Mouse (Mus musculus) regulatory T cell (primary cell): ENCODE data around the gene Per2.

Experiments
- in situ Hi-C: fragments of 300-600 bp; cut with MboI, MseI; formaldehyde crosslinking; loops from one replicate; pipeline ENCODE4 v1.15.1; 2025; ENCODE audit warnings: high pct_unique_total_duplicates

Gene Per2

DNA sequence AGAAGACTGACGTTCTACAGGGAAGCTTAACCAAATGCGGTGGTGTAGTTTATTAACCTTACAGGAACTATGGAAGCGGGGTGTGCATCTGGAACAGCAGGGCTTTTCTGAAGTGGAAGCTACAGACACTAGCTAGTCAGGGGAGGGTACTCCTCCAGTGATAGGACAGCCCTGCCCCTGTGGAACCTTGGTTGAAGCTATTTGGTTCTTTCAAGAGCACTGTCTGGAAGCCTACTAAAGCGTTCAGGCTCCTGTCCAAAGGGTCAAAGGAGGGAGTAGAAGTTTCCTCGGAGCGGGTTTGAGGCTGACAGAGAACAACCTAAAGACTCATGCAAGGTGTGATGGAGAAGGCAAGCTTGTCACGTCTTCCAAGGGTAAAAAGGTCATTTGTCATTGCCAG is 945 bp upstream of the Per2 start:
- in situ Hi-C loops, result no loop called here

DNA sequence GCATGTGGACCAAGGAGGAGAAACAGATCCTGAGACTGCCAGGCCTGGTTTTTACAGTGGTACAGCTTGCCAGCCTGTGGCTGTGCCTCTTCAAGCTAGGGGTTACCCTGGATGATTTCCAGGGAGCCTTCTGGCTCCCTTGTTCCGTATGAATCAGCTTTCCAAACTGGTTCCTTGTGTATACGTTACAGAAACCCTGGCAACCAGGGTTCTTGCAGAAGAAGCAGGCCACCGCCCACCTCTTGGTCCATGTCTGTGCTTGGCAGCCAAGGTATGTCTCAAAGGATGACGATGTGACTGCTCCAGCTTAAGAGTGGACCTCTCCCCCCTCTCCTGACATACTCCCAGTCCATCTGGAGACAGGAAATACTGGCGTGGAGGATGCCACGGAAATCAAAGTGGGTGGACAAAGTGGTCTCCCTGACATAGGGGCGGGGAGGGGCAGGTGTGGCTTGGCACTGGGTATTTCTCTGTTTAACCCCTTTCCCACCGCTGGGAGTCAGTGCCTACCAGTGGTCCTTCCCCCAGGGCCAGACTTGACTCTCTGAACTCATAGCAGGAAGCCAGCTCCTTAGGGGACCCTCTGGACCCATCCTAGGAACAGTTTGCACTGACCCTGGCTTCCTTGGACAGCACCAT is 782 bp downstream of the Per2 start:
- in situ Hi-C loops, result loop anchor here (10.0 kb wide), 1 partner anchor 726 kb away; no protein-coding TSS in a partner anchor

DNA sequence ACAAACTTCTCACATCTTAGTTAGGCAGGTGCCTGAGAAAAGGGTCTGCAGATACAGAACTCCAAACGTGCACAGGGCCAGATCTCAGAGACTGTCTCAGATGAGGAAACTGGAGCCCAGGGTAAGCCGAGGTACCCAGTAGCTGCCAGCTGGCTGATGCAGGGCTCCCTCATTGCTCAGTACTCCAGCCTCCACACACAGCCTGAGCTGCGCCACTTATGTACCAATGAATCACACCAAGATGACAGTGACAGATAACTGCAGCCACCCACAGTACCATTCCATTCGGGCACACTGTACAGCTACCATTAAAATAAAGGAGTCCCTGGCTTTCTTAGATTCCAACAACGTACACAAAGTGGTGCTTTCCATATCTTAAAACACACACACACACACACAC is 1.4 kb downstream of the Per2 start:
- in situ Hi-C loops, result loop anchor here (10.0 kb wide), 1 partner anchor 727 kb away; no protein-coding TSS in a partner anchor

DNA sequence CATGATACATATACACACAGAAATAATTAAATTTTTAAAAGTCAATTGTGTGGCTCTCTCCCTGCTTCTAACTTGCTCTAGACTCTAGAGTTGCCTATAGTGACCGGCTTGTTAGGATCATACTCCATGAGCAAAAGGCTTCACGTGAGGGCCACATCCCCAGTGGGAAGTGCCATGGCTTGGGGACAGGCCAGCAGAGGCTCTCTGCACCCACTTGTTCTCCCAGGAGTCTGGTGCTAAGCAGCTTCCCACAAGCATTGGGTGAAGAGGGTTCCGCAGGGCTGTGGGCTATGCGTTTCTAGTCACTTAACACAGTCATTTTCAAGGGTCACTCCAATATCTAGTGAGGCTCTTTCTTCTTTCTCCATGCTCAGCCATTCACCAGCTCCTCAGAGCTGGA is 2.0 kb downstream of the Per2 start:
- in situ Hi-C loops, result loop anchor here (10.0 kb wide), 1 partner anchor 728 kb away; no protein-coding TSS in a partner anchor

DNA sequence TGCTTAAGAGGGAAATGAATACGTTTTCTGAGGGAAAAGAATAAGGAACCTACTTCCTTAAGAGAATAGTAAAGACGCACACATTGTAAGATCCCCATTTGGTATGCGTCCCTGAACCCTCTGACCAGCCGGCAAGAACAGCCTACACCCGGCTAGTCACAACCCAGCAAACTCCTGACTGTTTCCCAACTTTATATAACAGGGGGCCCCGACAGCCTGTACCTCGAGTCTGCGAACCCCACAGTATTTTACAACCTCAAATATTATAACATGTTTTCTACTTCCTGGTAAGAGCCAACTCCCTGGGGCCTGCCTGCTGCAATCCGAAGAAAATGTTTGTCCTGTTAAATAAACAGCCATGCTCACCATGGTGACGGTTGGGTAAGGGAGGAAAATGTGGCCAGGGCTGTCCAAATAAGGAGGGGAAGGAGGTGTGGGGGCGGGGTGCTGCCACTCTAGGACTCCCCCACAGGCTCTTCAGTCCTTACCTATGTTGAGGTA is 2.8 kb downstream of the Per2 start:
- in situ Hi-C loops, result loop anchor here (10.0 kb wide), 1 partner anchor 728 kb away; no protein-coding TSS in a partner anchor

GRCm38 (mm10) chr1:91455661-91456161 is 3.4 kb downstream of the Per2 start:
- in situ Hi-C loops, result loop anchor here (10.0 kb wide), 1 partner anchor 729 kb away; no protein-coding TSS in a partner anchor

GRCm38 (mm10) chr1:91454927-91455326 is 4.2 kb downstream of the Per2 start:
- in situ Hi-C loops, result loop anchor here (10.0 kb wide), 1 partner anchor 730 kb away; no protein-coding TSS in a partner anchor

DNA sequence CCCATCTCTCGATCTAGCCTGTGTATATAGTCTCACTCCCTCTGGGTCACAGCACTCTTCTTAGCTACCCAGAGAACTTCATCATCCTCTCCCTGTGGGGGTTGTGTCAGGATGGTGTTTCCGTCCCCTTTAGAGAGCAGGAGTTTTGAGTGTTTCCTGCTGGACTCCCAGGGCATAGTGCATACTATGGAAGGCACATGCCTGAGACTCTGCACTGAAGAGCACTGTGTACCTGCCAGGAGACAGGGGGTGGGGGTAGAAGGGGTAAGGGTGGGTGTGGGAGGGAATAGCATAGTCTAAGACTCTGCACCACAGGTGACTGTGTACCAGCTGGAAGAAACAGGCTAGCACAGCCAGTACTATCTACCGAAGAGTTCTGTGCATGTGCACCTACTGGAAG is 4.8 kb downstream of the Per2 start:
- in situ Hi-C loops, result loop anchor here (10.0 kb wide), 1 partner anchor 730 kb away; no protein-coding TSS in a partner anchor

DNA sequence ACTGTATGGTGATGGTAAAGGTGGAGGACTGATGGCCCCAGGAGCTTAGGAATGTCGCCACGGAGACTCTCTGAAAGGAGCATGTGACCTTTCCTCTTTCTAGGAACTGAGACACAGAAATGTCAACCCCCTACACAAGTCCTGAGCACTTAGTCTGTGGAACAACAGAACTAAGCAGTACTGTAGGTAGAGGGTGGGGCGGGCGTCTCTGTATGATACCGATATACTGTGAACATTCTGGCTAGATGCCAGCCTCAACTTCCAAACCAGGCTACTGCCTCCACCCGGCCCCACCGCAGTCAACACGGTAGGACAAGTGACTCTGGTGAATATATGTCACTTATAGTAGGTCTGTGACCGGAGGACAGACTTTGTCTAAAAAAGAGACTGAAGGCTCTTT is 5.2 kb downstream of the Per2 start:
- in situ Hi-C loops, result loop anchor here (10.0 kb wide), 1 partner anchor 731 kb away; no protein-coding TSS in a partner anchor

- in situ Hi-C loops, result loop anchor here (10.0 kb wide), 1 partner anchor 733 kb away; no protein-coding TSS in a partner anchor
These were observed 7.5 kb downstream of the Per2 start for GRCm38 (mm10) chr1:91451547-91452084.

GRCm38 (mm10) chr1:91450851-91451250 is 8.3 kb downstream of the Per2 start:
- in situ Hi-C loops, result loop anchor here (10.0 kb wide), 1 partner anchor 734 kb away; no protein-coding TSS in a partner anchor

- in situ Hi-C loops, result no loop called here
These were observed 10.4 kb downstream of the Per2 start for GRCm38 (mm10) chr1:91448688-91449087.

GRCm38 (mm10) chr1:91446511-91446910 is 12.6 kb downstream of the Per2 start:
- in situ Hi-C loops, result no loop called here

- in situ Hi-C loops, result no loop called here
These were observed 13.1 kb downstream of the Per2 start for GRCm38 (mm10) chr1:91446060-91446459.

DNA sequence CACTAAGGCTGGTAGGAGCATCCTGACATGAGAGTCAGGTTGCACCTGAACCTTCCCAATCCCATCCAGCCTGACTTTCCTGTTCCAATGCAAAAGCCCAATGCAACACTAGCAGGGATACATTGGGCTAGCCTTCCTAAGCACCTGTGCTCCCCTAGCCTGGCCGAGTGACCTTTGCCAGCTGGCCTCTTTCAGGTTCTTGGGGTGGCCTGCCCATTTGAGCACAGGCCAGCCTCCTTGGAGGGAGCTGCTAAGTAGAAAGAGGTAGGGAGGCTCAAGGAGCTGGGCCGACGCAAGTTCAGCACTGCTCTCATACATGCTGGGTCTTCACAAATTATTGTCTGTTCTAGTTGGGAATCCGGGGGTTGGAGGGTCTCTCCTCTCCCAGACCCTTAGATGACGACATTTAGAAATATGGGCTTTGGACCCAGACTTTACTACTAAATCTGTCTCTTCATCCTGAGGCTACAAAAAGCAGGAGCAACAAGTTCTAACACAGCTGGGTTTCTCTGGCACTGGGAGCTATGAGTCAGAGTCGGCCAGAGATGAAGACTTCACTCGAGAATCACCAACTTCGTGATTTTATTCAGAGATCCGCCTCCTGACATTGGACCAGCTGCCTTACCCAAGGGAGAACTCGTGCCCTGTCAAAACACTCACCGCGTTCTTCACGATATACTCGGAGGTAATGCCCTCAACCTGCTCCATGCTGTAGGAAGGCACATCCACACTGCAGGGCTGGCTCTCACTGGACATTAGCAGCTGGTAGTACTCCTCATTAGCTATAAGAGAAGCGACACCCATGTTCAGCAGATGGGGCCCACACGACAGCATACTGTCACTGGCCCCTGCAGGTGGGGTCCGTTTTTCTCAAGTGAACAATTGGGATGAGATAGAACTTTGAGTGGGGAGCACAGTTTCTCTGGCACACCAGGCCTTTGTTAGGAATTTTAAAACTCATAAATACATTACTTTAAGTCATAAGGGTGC is 14.0 kb downstream of the Per2 start:
- in situ Hi-C loops, result no loop called here

DNA sequence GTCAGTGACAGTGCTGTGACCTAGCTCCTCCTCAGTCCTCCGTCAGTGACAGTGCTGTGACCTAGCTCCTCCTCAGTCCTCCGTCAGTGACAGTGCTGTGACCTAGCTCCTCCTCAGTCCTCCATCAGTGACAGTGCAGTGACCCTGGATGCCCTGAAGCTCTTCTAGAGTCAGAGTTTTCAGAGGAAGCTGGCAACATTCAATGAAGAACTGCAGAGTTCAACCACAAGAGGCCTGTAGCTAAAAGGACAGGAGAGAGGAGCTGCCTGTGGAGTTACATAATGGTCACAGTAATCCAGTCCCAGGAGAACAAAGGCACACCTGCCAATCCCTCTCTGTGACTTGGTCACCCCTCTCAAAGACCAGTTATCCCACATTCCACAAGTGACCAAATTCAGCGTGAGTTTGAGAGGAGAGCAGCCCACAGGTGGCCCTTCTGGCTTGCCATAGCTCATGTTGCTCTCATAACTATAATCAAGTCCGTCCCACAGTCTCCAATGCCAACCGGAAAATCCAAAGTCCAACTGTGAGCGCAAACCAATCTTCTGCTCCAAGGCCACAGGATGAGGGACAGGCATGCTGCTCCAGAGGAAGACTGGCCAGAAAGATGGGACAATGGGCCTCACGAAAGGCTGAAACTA is 16.7 kb downstream of the Per2 start:
- in situ Hi-C loops, result no loop called here

DNA sequence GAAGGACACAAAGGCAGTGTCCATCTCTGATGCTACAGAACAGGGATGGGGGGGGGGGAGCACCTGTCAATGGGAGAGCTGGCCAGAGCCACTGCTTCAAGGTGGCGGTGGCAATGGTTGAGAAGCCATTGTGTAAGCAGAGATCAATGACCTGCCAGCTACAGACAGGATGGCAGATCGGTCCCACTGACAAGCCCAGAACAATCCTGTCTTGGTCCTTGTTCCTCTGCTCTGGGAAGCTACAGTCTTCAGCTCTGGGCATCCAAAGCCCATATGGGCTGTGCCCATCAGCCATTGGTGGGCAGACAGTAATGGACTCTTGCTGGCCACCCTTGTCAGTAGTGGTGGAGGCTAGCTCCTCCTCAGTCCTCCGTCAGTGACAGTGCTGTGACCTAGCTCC is 17.3 kb downstream of the Per2 start:
- in situ Hi-C loops, result no loop called here

DNA sequence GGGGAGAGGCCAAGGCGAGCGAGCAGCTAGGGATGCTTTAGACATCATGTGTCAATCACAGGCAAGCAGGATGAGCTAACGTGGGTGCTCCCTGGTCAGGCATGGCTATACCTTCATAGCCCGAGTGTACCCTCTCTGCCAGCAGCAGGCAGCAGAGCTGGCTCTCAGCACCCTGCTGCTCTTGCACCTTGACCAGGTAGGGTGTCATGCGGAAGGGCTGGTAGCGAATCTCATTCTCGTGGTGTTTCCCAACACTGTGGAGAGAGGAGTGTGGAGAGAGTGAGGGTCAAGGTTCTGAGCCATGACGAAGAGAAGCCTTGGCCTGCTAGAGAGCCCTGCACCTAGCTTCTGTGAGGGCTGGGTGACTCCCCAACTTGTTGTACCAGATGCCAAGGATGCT is 19.3 kb downstream of the Per2 start:
- in situ Hi-C loops, result no loop called here

DNA sequence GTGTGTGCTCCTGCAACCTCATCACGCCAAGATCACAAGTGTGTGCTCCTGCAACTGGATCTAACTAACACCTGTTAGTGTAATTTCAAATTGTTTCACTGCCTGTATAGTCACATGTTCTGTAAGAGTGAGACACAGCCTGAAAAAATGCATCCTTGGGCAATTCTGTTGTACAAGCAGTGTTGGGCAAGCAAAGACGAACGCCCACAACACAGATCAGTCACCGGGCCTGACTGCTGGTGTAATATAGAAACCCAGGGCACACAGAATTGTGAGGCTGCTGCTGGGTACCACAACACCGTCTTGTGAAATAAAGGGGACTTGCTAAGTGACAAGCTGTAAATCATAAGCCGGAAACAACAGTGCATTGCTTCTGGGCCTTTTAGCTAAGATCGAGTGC is 21.6 kb downstream of the Per2 start:
- in situ Hi-C loops, result no loop called here

DNA sequence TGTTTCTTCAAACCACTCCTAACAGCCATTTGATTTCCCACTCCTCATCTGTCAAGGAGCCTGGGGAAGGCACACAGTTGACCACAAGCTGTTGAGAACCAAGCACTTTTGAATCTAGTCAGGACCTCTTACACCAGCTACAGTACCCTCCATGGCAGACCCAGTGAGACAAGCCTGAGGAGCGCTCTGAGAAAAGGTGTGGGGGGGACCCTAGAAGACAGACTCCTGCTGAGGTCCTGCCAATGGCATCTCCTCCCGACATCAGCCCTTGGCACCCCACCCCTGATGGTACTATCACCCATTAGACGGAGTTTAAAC is 22.1 kb downstream of the Per2 start:
- in situ Hi-C loops, result no loop called here
